Mouse (Mus musculus) lung, embryonic 15.5 days (tissue): ENCODE results near the gene Fam47e. TPM values are rescaled to one million over a fixed set of nuclear protein-coding genes. Genes with fewer than 3 reads are reported as not detected.
"Not testable (repeated sequence)": the region's sequence is repeated elsewhere in the genome, so short reads cannot be mapped to it uniquely, and the experiment has no call there.

Experiments used
- ATAC-seq: fragments of 200-750 bp; cut with Nextera tagmentation; 2 replicates; pipeline ENCODE4 v1.8.0; 2017; ENCODE audit warnings: moderate number of reproducible peaks, borderline replicate concordance; ENCODE audit not compliant: low FRiP score, low TSS enrichment; ENCODE audit errors: extremely low read depth
- H3K27ac ChIP-seq: fragments of 300-500 bp; sonication (generic); 2 replicates; pipeline ENCODE4 v1.5.1; 2015; ENCODE audit warnings: moderate library complexity, mild to moderate bottlenecking, inconsistent platforms
- H3K27me3 ChIP-seq: fragments of 300-500 bp; sonication (generic); 2 replicates; pipeline ENCODE4 v1.6.1; 2015; ENCODE audit warnings: inconsistent platforms
- H3K36me3 ChIP-seq: fragments of 300-500 bp; sonication (generic); 2 replicates; pipeline ENCODE4 v1.6.1; 2015; ENCODE audit warnings: inconsistent platforms
- H3K4me1 ChIP-seq: fragments of 300-500 bp; sonication (generic); 2 replicates; pipeline ENCODE4 v1.6.1; 2015; ENCODE audit warnings: inconsistent platforms
- H3K4me2 ChIP-seq: fragments of 300-500 bp; sonication (generic); 2 replicates; pipeline ENCODE4 v1.6.1; 2015; ENCODE audit warnings: inconsistent platforms, mild to moderate bottlenecking, moderate library complexity
- H3K4me3 ChIP-seq: fragments of 300-500 bp; sonication (generic); 2 replicates; pipeline ENCODE4 v1.5.1; 2015; ENCODE audit warnings: mild to moderate bottlenecking, inconsistent platforms
- H3K9ac ChIP-seq: fragments of 300-500 bp; sonication (generic); 2 replicates; pipeline ENCODE4 v1.6.1; 2015; ENCODE audit warnings: inconsistent platforms
- H3K9me3 ChIP-seq: fragments of 300-500 bp; sonication (generic); 2 replicates; pipeline ENCODE4 v1.6.1; 2016; ENCODE audit warnings: inconsistent platforms
- WGBS: fragments of 180-500 bp; shearing (Covaris S2); methylation state at CpG from one replicate; pipeline ENCODE4 v1.1.7; 2015; 5-methylcytosine and 5-hydroxymethylcytosine counted together
- polyA plus RNA-seq: library from polyadenylated mRNA; unstranded; fragments of >200 nt; fragmentation: Nextera tagmentation; extraction: Ambion mirVana; gene quantifications from 2 replicates; pipeline ENCODE4 v1.2.1, GENCODE M21; 2015

The Fam47e gene
- polyA plus RNA-seq: 1.2 and 1.8 TPM in 2 replicates

DNA sequence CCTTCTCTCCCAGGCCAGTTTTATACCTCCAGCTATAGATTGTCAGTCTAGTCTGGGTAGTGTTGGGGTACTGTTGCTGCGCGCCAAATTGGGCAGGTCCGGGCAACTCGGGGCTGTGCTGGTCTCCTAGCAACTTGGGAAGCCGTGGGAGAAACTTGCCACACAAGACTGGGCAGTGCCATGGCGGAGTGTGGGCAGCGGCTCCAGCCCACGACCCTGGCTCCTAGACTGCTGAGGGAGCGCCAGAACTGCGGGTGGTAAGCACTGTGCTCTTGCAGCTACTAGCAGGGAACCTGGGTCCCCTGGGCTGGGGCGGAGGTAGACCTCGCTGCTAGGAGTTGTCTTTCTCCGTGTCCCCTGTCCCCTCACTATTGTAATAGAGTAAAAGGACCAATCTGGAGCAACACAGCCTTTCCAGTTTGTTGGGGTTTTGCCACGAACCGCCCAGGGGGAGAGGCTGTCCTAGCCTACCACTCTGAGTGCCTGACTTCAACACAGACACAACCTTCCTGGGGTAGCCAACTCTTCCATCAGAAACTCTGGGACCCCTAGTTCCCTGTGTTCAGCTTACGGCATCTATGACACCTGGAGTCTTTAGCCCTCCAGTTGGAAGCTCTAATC lies at the start of gene Fam47e:
Gene Fam47e, plus strand, starts transcription at position 179 of the 621 bp plus-strand sequence.
- no peaks in the 10 kb centered on the region for H3K36me3 ChIP-seq
- H3K4me3 ChIP-seq: no peak within 1 kb of the TSS
- WGBS: 68% methylated on average over 16 of the region's 16 CpGs
- no peak for ATAC-seq
- H3K4me1 ChIP-seq: peaks cover 4% of the 10 kb centered on the region; the same call in 1 of the 2 replicates
- no peaks in the 10 kb centered on the region for H3K9me3 ChIP-seq
- H3K27me3 ChIP-seq: no peaks in the 10 kb centered on the region
- H3K4me2 ChIP-seq: no peak within 1 kb of the TSS
- no peak within 1 kb of the TSS for H3K9ac ChIP-seq
- no peak within 1 kb of the TSS for H3K27ac ChIP-seq

DNA sequence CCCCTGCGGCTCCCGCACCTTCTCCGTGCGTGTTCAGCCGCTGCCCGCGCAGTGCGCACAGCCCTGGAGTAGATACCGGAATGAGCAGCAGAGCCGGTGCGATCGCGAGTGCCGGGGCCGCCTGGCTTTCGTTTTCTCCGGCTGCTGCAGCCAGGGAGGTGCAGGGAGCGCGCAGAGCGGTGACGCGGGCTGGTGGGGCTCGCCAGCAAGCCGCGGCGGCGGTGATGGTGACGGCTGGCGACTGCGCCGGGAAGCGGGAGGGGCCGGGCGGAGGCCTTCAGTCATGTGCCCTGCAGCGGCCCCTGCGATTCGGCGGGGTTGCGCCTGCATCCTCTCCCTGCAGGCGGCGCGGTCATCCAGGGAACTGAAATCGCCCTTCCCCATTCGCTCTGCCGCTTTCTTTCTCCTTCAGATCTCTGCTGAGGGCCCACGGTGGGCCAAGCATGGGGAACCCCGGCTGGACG lies 49.4 kb upstream of the Fam47e start:
- Histone ChIP-seq H3K36me3 (no peaks in the 10 kb centered on the region), H3K4me3 (peak overlapping the region; percentile 89), H3K4me2 (peak overlapping the region; percentile 75), H3K9ac (peak overlapping the region; percentile 95), H3K27ac (peak overlapping the region; percentile 98), H3K27me3 (no peaks in the 10 kb centered on the region), H3K9me3 (no peaks in the 10 kb centered on the region), H3K4me1 (peaks cover 30% of the 10 kb centered on the region)
- peak; percentile 98 for ATAC-seq
- WGBS: under 1% methylated on average over 40 of the region's 48 CpGs

DNA sequence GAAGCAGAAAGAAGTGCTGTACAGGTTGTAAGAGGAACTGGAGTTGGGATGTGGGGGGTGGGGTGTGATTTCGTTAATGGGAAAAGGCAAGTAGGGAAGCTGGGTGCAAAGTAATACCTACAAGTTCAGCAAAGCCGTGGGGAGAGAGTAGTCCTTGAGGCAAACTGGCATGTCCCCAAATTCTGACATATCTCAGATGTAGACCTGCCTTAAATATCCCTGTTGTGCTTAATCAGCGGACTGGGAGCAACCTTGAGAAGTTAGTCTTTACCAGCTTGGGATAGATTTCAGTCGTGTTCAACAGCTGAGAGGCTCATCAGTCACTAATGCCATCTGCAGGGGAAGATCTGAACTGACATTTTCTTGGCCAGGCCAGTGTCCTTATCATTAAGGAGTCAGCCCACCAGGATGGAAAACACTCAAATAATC lies 48.6 kb upstream of the Fam47e start:
- H3K27ac ChIP-seq: 0 out of 2 replicates have a peak overlapping the region, but pooled peaks have one; percentile 71
- 24% methylated on average over 4 of the region's 4 CpGs for WGBS
- peak overlapping the region; percentile 89; the same call in 1 of the 2 replicates for H3K4me3 ChIP-seq

DNA sequence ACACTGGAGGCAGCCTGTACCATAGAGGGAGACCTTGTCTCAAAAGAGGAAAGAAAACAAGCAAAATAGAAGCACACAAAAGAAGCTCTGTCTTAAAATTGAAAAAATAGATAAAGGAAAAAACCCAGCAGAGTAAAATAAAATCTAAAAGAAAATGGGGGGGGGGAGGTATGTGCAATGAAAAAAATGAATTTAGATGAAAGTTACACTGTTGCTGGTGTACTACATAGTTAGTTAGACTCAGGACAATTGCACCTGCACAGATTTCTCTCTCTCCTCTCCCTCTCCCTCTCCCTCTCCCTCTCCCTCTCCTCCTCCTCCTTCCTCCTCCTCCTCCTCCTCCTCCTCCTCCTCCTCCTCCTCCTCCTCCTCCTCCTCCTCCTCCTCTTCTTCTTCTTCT lies 48.1 kb upstream of the Fam47e start, which contains the start of gene Scarb2:
Gene Scarb2, minus strand, starts transcription at position 101 of the 400 bp plus-strand sequence.
- ATAC-seq: no peak
- H3K36me3 ChIP-seq: no peaks in the 10 kb centered on the region
- peak within 1 kb of the TSS; percentile 56 for H3K4me2 ChIP-seq
- H3K9me3 ChIP-seq: no peaks in the 10 kb centered on the region
- H3K4me3 ChIP-seq: peak within 1 kb of the TSS; percentile 89
- H3K27ac ChIP-seq: peak within 1 kb of the TSS; percentile 71
- peak within 1 kb of the TSS; percentile 36 for H3K9ac ChIP-seq
- peaks cover 21% of the 10 kb centered on the region for H3K4me1 ChIP-seq
- H3K27me3 ChIP-seq: no peaks in the 10 kb centered on the region

More for the DNA sequence above, 48.6 kb upstream of the Fam47e start:
- peak overlapping the region; percentile 36; the same call in 1 of the 2 replicates for H3K9ac ChIP-seq
- peak overlapping the region; percentile 56 for H3K4me2 ChIP-seq
- peaks cover 22% of the 10 kb centered on the region for H3K4me1 ChIP-seq
- ATAC-seq: no peak
- no peaks in the 10 kb centered on the region for H3K36me3 ChIP-seq
- no peaks in the 10 kb centered on the region for H3K9me3 ChIP-seq
- no peaks in the 10 kb centered on the region for H3K27me3 ChIP-seq

DNA sequence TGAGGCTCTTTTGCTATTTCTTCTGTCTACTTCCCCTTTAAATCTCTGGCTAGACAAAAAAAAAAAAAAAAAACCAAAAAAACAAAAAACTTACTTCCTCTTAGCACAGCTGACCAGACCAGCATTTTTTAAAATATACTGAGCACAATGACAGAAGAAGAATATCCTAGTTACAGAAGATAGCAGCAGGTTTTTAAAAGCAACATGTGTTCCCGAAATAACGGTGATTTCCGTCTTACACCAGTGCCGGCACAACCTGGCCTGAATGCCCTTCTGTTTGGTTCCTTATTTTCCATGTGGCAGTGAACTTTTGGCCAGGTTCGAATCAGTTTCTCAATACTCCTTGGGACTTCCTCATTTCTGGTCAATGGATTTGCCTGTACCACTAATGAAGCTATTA lies 46.0 kb upstream of the Fam47e start:
- WGBS: 81% methylated on average over 5 of the region's 5 CpGs

DNA sequence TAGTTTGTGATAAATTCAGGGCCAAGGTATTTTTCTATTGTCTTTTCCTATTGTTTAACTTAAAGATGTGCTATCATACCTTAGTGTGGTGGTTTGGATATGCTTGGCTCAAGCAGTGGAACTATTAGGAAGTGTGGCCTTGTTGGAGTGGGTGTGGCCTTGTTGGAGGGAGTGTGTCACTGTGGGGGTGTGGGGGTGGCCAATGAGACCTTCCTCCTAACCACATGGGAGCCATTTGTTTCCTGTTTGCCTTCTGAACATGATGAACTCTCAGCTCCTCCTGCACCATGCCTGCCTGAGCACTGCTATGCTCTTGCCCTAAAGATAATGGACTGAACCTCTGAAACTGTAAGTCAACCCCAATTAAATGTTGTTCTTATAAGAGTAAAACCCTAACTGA lies 43.6 kb upstream of the Fam47e start:
- peaks cover 3% of the 10 kb centered on the region for H3K4me1 ChIP-seq
- no peaks in the 10 kb centered on the region for H3K36me3 ChIP-seq
- H3K4me3 ChIP-seq: no peak overlapping the region
- no peak overlapping the region for H3K9ac ChIP-seq
- H3K9me3 ChIP-seq: no peaks in the 10 kb centered on the region
- H3K4me2 ChIP-seq: no peak overlapping the region
- H3K27ac ChIP-seq: no peak overlapping the region
- H3K27me3 ChIP-seq: no peaks in the 10 kb centered on the region
- no peak for ATAC-seq

More for the DNA sequence above, 46.0 kb upstream of the Fam47e start:
- no peak overlapping the region for H3K4me2 ChIP-seq
- H3K27me3 ChIP-seq: no peaks in the 10 kb centered on the region
- no peak for ATAC-seq
- H3K36me3 ChIP-seq: no peaks in the 10 kb centered on the region
- H3K9ac ChIP-seq: no peak overlapping the region
- no peak overlapping the region for H3K4me3 ChIP-seq
- no peaks in the 10 kb centered on the region for H3K9me3 ChIP-seq
- no peak overlapping the region for H3K27ac ChIP-seq
- peaks cover 15% of the 10 kb centered on the region for H3K4me1 ChIP-seq

DNA sequence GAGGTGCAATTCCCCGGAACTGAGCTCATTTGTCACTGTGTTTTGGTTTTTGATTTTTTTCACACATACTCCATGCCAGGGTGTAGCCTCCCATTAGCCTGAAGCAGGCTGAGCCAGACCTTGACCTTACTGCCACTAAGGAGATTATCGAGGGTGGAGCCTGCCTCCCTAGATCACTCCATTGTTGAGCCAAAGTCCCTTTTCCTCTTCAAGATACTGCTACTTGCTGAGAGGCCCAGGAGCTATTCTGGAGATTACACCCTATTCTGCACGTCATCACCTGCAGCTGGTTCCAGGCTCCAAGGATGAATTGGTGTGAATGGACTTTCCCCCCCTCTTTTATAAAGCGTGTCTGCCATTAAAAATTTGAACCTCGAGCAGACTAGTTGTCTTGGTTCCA lies 42.8 kb upstream of the Fam47e start:
- H3K4me3 ChIP-seq: no peak overlapping the region
- H3K4me2 ChIP-seq: no peak overlapping the region
- no peaks in the 10 kb centered on the region for H3K27me3 ChIP-seq
- no peaks in the 10 kb centered on the region for H3K4me1 ChIP-seq
- no peaks in the 10 kb centered on the region for H3K9me3 ChIP-seq
- no peak overlapping the region for H3K27ac ChIP-seq
- 83% methylated on average over 5 of the region's 5 CpGs for WGBS
- no peak overlapping the region for H3K9ac ChIP-seq
- ATAC-seq: no peak
- no peaks in the 10 kb centered on the region for H3K36me3 ChIP-seq

DNA sequence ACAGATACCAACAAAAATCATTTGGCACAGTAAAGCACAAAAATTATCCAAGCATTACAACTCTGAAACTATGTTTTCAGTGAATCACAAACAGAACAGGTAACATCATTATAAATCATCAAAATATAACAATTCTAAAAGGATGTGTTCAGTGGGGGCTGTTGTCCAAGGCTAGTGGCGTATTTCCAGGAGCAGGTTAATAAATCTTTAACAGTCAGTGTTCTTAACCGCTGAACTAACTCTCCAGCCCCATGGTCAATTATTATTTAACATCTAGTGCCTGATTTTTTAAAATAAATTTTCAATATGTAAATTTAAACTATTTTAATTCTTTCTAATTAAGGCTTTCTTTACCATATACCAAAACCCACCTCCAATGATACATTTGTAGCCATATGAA lies 33.7 kb upstream of the Fam47e start:
- not testable (repeated sequence) for H3K4me1 ChIP-seq, H3K27ac ChIP-seq, H3K4me3 ChIP-seq, H3K9me3 ChIP-seq, H3K9ac ChIP-seq, H3K27me3 ChIP-seq, ATAC-seq, H3K36me3 ChIP-seq, H3K4me2 ChIP-seq
- WGBS: 59% methylated on average over 2 of the region's 2 CpGs

DNA sequence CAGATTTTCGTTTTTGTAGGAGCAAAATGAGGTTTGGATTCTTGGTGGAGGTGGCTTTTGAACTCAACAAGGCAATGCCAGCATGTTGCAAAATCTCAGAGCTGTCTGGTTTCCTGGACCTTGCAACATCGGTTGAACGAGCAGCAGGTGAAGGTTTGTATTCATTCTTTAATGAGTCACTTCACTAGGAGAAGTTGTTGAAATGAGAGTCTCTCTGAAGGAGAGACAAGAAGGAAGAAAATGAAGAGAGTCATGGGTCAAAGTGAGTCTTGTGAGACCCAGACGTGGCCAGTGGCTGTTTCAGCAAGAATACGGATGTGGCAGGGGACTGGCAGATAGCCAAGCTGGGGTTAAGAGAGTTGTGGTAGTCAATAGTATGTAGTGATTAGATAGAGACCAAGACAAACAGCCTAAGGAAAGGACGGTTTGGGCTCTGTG lies 30.0 kb upstream of the Fam47e start:
- no peaks in the 10 kb centered on the region for H3K27me3 ChIP-seq
- WGBS: 49% methylated on average over 6 of the region's 6 CpGs
- H3K4me1 ChIP-seq: no peaks in the 10 kb centered on the region
- H3K4me2 ChIP-seq: no peak overlapping the region
- no peak overlapping the region for H3K9ac ChIP-seq
- no peak for ATAC-seq
- no peaks in the 10 kb centered on the region for H3K36me3 ChIP-seq
- no peak overlapping the region for H3K4me3 ChIP-seq
- H3K9me3 ChIP-seq: no peaks in the 10 kb centered on the region
- H3K27ac ChIP-seq: no peak overlapping the region

DNA sequence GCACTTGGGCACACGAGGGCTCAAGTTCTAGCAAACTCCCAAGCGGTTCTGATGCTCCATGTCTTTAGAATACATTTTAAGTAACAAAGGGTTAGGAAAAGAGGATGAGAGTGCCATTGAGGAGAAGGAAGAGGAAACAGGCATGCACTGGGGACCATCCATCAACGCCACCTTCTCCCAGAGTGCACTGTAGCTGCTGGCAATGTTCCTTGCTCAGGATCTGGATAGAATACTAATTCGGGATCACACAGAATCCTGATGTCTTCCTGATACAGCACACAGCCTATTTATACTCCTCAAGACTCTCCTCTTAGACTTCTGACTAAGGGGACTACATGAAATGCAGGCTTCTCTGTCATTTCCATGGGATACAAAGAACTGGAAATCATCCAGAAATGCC lies 15.2 kb upstream of the Fam47e start:
- Histone ChIP-seq H3K4me2 (no peak overlapping the region), H3K9me3 (no peaks in the 10 kb centered on the region), H3K9ac (no peak overlapping the region), H3K27ac (no peak overlapping the region), H3K36me3 (no peaks in the 10 kb centered on the region), H3K27me3 (no peaks in the 10 kb centered on the region), H3K4me3 (no peak overlapping the region), H3K4me1 (no peaks in the 10 kb centered on the region)
- no peak for ATAC-seq
- WGBS: 64% methylated on average over 4 of the region's 4 CpGs

DNA sequence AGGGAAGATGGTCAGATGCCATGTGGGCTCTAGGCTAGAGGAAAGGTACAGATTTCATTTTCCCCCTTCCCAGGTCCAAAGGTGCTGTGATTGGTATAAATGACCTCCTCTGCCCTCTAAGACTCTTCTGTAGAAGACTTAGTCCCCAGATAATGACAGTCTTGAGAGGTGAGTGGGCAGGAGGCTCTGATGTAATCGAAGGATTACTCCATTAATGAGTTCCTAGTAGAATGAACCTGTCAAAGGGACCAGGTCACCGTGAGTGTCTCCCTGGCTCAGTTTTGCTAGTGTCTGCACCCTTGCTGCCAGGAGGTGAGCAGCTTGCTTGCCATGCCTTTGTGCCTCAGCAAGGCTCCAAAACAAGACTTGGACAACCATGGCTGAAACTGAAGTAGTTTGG lies 2.3 kb upstream of the Fam47e start:
- no peaks in the 10 kb centered on the region for H3K36me3 ChIP-seq
- ATAC-seq: no peak
- no peak overlapping the region for H3K9ac ChIP-seq
- peaks cover 4% of the 10 kb centered on the region; the same call in 1 of the 2 replicates for H3K4me1 ChIP-seq
- no peak overlapping the region for H3K27ac ChIP-seq
- H3K9me3 ChIP-seq: no peaks in the 10 kb centered on the region
- WGBS: 85% methylated on average over 2 of the region's 2 CpGs
- no peaks in the 10 kb centered on the region for H3K27me3 ChIP-seq
- no peak overlapping the region for H3K4me3 ChIP-seq
- no peak overlapping the region for H3K4me2 ChIP-seq

DNA sequence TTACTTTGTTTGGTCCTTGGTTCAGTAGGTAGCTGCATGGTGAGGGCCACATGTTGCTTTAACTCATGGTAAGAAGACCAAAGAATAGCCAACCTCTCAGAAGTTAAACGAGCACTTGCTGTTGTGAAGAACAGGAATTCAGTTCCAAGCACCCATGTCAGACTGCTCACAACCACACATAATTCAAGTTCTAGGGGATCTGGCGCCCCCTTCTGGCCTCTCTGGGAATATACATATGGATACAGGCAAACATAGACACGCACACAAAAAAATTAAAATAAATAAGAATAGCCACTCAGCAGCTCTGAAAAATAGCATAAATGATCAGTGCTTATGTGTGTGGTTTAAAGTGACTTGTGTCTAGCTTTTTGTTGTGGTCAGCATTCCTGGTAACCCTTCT lies 930 bp upstream of the Fam47e start:
- Histone ChIP-seq H3K27ac (no peak overlapping the region), H3K4me3 (no peak overlapping the region)
- 63% methylated on average over 3 of the region's 3 CpGs for WGBS

More for the DNA sequence above, 930 bp upstream of the Fam47e start:
- H3K27me3 ChIP-seq: no peaks in the 10 kb centered on the region
- ATAC-seq: no peak
- H3K9me3 ChIP-seq: no peaks in the 10 kb centered on the region
- no peaks in the 10 kb centered on the region for H3K36me3 ChIP-seq
- H3K4me2 ChIP-seq: no peak overlapping the region
- peaks cover 4% of the 10 kb centered on the region; the same call in 1 of the 2 replicates for H3K4me1 ChIP-seq
- no peak overlapping the region for H3K9ac ChIP-seq
